Mouse (Mus musculus): ENCODE measurements at regions not wholly inside any gene's neighbourhood (a gene's known extent, or its start where the extent isn't known, plus 50 kb on each side); places are given as distances from the start of the nearest gene placed in this dataset.

DNA sequence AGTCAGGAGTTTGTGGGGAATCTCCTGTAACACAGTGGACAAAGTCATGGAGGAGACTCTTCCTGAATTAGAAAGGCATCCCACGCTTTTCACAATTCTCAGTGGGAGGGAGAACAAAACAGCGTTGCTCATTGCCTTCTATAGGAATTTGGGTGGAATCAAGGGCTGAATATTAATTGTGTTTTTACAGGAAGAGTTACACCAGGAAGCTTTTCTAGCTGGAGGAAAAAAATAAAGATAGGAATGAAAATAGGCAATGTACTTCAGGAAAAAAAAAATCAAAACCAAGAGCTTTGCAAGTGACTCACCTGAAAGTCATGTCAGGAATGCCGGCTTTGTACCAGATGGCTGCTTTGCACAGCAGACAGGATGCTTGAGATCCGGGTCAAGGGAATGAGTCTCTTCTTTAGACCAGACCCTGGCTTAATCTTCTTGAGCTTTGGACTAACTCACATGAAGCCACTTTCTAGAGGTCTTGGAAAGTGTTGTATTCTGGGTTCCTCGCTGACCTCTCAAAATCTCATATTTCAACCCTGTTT, 131.3 kb upstream of the Phactr1 start:
- DNase-seq (ENCODE audit: low spot score) (peak; percentile 30), ATAC-seq (replicated peaks; ENCODE audit: insufficient number of reproducible peaks, low FRiP score, low TSS enrichment, low read depth) (no peak)
- Histone ChIP-seq H3K27me3 (ENCODE audit: control insufficient read depth, insufficient read depth, low read length) (no peaks in the 10 kb centered on the region), H3K4me1 (ENCODE audit: control insufficient read depth, insufficient read depth, low read length) (no peaks in the 10 kb centered on the region; the same call in 1 of the 2 replicates), H3K36me3 (replicated peaks; ENCODE audit: control insufficient read depth, insufficient read depth, low read depth, low read length) (no peaks in the 10 kb centered on the region), H3K4me3 (ENCODE audit: low read depth, low read length) (no peak overlapping the region), H3K9me3 (replicated peaks; ENCODE audit: control insufficient read depth, low read length) (no peaks in the 10 kb centered on the region), H3K27ac (replicated peaks; ENCODE audit: low read depth, low read length) (no peak overlapping the region), H3K9ac (replicated peaks; ENCODE audit: low read length) (no peak overlapping the region), H3K4me2 (ENCODE audit: low read depth, low read length) (no peak overlapping the region)
- 67% methylated on average over 5 of the region's 5 CpGs for WGBS

DNA sequence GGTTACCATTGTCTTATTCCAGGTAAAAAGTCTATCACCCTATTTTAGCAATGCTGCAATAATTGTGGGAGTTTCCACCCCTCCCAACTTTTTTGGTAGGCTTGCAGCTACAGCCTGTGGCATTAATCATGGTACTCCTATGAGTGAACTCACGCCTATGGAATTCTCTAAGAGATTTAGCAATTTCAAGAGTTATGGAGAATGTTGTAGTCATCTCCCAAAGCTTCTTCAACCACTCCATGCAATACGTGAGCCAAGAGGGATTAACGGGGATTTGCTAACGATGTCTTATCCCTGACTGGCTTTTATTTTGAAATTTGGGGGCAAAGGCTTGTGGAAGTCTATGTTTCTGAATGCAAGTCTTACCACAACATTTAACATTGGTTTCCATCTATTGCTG, 125.5 kb upstream of the Phactr1 start:
- Histone ChIP-seq H3K27ac (replicated peaks; ENCODE audit: low read depth, low read length) (no peak overlapping the region), H3K9ac (replicated peaks; ENCODE audit: low read length) (no peak overlapping the region), H3K36me3 (replicated peaks; ENCODE audit: control insufficient read depth, insufficient read depth, low read depth, low read length) (no peaks in the 10 kb centered on the region), H3K27me3 (ENCODE audit: control insufficient read depth, insufficient read depth, low read length) (no peaks in the 10 kb centered on the region), H3K9me3 (replicated peaks; ENCODE audit: control insufficient read depth, low read length) (no peaks in the 10 kb centered on the region), H3K4me2 (ENCODE audit: low read depth, low read length) (no peak overlapping the region), H3K4me1 (ENCODE audit: control insufficient read depth, insufficient read depth, low read length) (no peaks in the 10 kb centered on the region; the same call in 1 of the 2 replicates), H3K4me3 (ENCODE audit: low read depth, low read length) (no peak overlapping the region)
- WGBS: 88% methylated on average over 4 of the region's 4 CpGs
- DNase-seq (ENCODE audit: low spot score) (no peak), ATAC-seq (replicated peaks; ENCODE audit: insufficient number of reproducible peaks, low FRiP score, low TSS enrichment, low read depth) (no peak)

- Histone ChIP-seq H3K27me3 (ENCODE audit: control insufficient read depth, insufficient read depth, low read length) (no peaks in the 10 kb centered on the region), H3K27ac (replicated peaks; ENCODE audit: low read depth, low read length) (no peak overlapping the region), H3K4me3 (ENCODE audit: low read depth, low read length) (no peak overlapping the region), H3K4me1 (ENCODE audit: control insufficient read depth, insufficient read depth, low read length) (no peaks in the 10 kb centered on the region), H3K4me2 (ENCODE audit: low read depth, low read length) (no peak overlapping the region), H3K9me3 (replicated peaks; ENCODE audit: control insufficient read depth, low read length) (no peaks in the 10 kb centered on the region), H3K36me3 (replicated peaks; ENCODE audit: control insufficient read depth, insufficient read depth, low read depth, low read length) (no peaks in the 10 kb centered on the region), H3K9ac (replicated peaks; ENCODE audit: low read length) (no peak overlapping the region)
- ATAC-seq (replicated peaks; ENCODE audit: insufficient number of reproducible peaks, low FRiP score, low TSS enrichment, low read depth): no peak
- WGBS: 88% methylated on average over 3 of the region's 3 CpGs
- DNase-seq (ENCODE audit: low spot score): no peak
Measured at GRCm38 (mm10) chr13:42558526-42558925, 121.9 kb upstream of the Phactr1 start.

DNA sequence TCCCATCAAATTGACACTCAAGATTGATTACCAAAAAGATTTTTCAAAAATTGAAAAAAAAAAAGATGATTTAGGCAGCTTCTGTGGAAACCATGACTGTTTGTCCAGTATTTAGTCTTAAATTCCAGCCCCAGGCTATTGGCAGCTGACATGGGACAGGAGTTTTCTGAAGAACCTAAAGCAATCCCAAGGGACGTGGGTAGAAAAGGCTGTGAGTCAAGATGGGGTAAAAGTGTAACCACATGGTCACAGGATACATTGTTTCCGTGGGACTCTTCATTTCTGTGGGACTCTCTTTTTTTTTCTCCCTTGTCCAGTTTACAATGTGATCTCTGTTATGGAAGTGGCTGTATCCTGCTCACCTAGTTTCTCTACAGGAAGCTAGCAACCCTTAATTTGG, 119.0 kb upstream of the Phactr1 start:
- no peak overlapping the region for H3K9ac ChIP-seq (replicated peaks; ENCODE audit: low read length)
- H3K4me1 ChIP-seq (ENCODE audit: control insufficient read depth, insufficient read depth, low read length): no peaks in the 10 kb centered on the region
- H3K4me3 ChIP-seq (ENCODE audit: low read depth, low read length): no peak overlapping the region
- DNase-seq (ENCODE audit: low spot score): no peak
- H3K36me3 ChIP-seq (replicated peaks; ENCODE audit: control insufficient read depth, insufficient read depth, low read depth, low read length): no peaks in the 10 kb centered on the region
- no peak overlapping the region for H3K27ac ChIP-seq (replicated peaks; ENCODE audit: low read depth, low read length)
- H3K9me3 ChIP-seq (replicated peaks; ENCODE audit: control insufficient read depth, low read length): no peaks in the 10 kb centered on the region
- ATAC-seq (replicated peaks; ENCODE audit: insufficient number of reproducible peaks, low FRiP score, low TSS enrichment, low read depth): no peak
- no peaks in the 10 kb centered on the region for H3K27me3 ChIP-seq (ENCODE audit: control insufficient read depth, insufficient read depth, low read length)
- 48% methylated on average over 2 of the region's 2 CpGs for WGBS
- no peak overlapping the region for H3K4me2 ChIP-seq (ENCODE audit: low read depth, low read length)

- Histone ChIP-seq H3K4me2 (ENCODE audit: low read depth, low read length) (no peak overlapping the region), H3K4me1 (ENCODE audit: control insufficient read depth, insufficient read depth, low read length) (no peaks in the 10 kb centered on the region), H3K27ac (replicated peaks; ENCODE audit: low read depth, low read length) (no peak overlapping the region), H3K27me3 (ENCODE audit: control insufficient read depth, insufficient read depth, low read length) (no peaks in the 10 kb centered on the region), H3K9ac (replicated peaks; ENCODE audit: low read length) (no peak overlapping the region), H3K36me3 (replicated peaks; ENCODE audit: control insufficient read depth, insufficient read depth, low read depth, low read length) (no peaks in the 10 kb centered on the region), H3K4me3 (ENCODE audit: low read depth, low read length) (no peak overlapping the region), H3K9me3 (replicated peaks; ENCODE audit: control insufficient read depth, low read length) (no peaks in the 10 kb centered on the region)
- WGBS: 85% methylated on average over 26 of the region's 26 CpGs
- DNase-seq (ENCODE audit: low spot score): no peak
- no peak for ATAC-seq (replicated peaks; ENCODE audit: insufficient number of reproducible peaks, low FRiP score, low TSS enrichment, low read depth)
Measured at GRCm38 (mm10) chr13:42565291-42566058, 114.9 kb upstream of the Phactr1 start.

- Histone ChIP-seq H3K4me1 (ENCODE audit: control insufficient read depth, insufficient read depth, low read length) (no peaks in the 10 kb centered on the region), H3K27me3 (ENCODE audit: control insufficient read depth, insufficient read depth, low read length) (no peaks in the 10 kb centered on the region), H3K4me2 (ENCODE audit: low read depth, low read length) (no peak overlapping the region), H3K4me3 (ENCODE audit: low read depth, low read length) (no peak overlapping the region), H3K9me3 (replicated peaks; ENCODE audit: control insufficient read depth, low read length) (no peaks in the 10 kb centered on the region), H3K27ac (replicated peaks; ENCODE audit: low read depth, low read length) (no peak overlapping the region), H3K9ac (replicated peaks; ENCODE audit: low read length) (no peak overlapping the region), H3K36me3 (replicated peaks; ENCODE audit: control insufficient read depth, insufficient read depth, low read depth, low read length) (no peaks in the 10 kb centered on the region)
- 85% methylated on average over 10 of the region's 10 CpGs for WGBS
- DNase-seq (ENCODE audit: low spot score) (no peak), ATAC-seq (replicated peaks; ENCODE audit: insufficient number of reproducible peaks, low FRiP score, low TSS enrichment, low read depth) (no peak)
Measured at GRCm38 (mm10) chr13:42570600-42571348, 109.6 kb upstream of the Phactr1 start.

DNA sequence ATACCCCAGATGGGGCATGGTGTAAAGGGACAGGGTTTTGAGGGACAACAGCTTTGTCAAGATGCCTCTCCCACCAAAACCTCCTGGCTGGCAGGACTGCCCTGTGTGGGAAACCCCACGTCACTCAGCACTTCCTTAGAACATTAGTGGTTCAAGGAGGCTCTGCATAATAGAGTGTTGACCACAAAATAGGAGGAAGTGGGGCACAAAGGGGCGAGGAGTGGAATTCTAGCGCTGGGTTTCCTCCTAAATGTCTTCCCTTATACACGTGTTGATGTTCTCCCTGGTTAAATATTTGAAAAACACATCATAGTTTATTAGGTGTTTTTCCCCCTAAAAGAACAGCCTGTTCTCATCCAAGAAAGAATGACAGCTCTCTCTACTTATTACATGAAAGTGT, 106.2 kb upstream of the Phactr1 start:
- ATAC-seq (replicated peaks; ENCODE audit: insufficient number of reproducible peaks, low FRiP score, low TSS enrichment, low read depth) (no peak), DNase-seq (ENCODE audit: low spot score) (no peak)
- Histone ChIP-seq H3K36me3 (replicated peaks; ENCODE audit: control insufficient read depth, insufficient read depth, low read depth, low read length) (no peaks in the 10 kb centered on the region), H3K9me3 (replicated peaks; ENCODE audit: control insufficient read depth, low read length) (no peaks in the 10 kb centered on the region), H3K9ac (replicated peaks; ENCODE audit: low read length) (no peak overlapping the region), H3K27me3 (ENCODE audit: control insufficient read depth, insufficient read depth, low read length) (no peaks in the 10 kb centered on the region), H3K4me3 (ENCODE audit: low read depth, low read length) (no peak overlapping the region), H3K4me1 (ENCODE audit: control insufficient read depth, insufficient read depth, low read length) (no peaks in the 10 kb centered on the region), H3K27ac (replicated peaks; ENCODE audit: low read depth, low read length) (no peak overlapping the region), H3K4me2 (ENCODE audit: low read depth, low read length) (no peak overlapping the region)
- 60% methylated on average over 4 of the region's 4 CpGs for WGBS
